Mouse (Mus musculus) lung, adult 18-20 months (tissue): ENCODE results near the gene Riiad1.

Experiments used
- DNase-seq, 2 experiments: peaks; one replicate each; pipeline ENCODE4 v3.0.0; 2022; ENCODE audit warnings: mixed read lengths in 2 of 2

The Riiad1 gene

GRCm38 (mm10) chr3:94463926-94464578 lies 16.1 kb downstream of the Riiad1 start:
- peak; percentile 75 to 85 for DNase-seq

DNA sequence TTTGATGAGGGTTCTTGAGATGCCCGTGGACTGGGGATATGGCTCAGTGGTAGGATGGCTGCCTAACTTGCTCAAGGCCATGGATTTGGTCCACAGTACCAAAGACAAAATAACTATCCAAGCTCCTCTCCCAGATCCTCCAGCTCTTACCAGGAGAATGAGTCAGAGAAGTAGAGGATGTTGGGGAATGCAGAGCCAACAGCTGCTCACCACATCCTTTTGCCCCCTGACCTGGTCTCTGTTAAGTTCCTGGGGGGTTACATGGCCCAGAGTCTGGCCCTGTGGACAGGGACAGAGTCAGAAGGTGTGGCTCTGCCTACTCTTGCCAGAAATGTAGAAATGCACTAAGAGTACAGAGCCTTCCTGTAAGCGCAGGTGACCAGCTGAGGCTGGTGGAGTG lies 20.3 kb downstream of the Riiad1 start:
- no peak for DNase-seq

- DNase-seq: no peak
These were observed 23.1 kb downstream of the Riiad1 start for GRCm38 (mm10) chr3:94457055-94457454.

DNA sequence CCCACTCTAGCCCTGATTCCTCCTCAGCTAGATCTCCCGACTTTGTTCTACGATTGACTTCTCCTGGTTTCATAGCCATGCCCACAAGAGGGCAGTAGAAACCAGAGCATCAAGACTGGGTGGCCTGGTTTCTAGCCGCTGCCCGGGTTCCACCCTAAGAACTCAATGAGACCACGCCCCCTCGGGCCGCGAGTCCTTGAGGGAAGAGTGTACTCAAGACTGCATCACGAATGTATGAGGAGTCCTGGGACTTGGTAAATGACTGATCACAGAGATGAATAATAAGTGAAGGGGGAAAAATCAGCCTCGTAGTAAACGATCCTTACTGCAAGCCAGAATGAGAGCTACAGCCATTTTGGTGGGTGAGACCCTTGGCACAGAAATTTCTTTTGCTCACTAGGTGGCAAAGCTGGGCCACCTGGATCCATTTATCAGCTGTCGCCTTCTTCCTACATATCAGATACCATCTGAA lies 23.6 kb downstream of the Riiad1 start:
- peak; percentile 86 to 90 for DNase-seq

DNA sequence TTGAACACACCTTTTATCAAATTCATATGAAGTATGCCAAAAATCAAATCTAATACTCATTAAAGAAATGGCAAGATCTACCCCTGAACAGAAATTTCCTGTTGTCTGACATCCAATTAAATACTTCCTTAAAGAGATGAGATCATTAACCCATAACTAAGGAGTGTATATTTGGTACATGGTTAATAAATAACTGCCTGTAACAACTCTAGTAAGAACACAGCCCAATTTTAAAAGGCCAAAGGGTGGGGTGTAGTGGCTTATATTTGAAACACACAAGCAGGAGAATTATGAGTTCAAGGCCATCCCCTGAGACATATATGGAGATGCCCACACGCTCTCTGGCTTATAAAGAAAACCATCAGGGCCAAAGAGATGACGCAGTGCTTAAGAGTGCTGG lies 30.8 kb downstream of the Riiad1 start:
- no peak for DNase-seq

- DNase-seq: no peak
These were observed 36.6 kb downstream of the Riiad1 start, which contains the start of gene Oaz3 for GRCm38 (mm10) chr3:94443597-94443964. Oaz3 (minus strand) TSS chr3:94443915.

GRCm38 (mm10) chr3:94442951-94443596 lies 37.1 kb downstream of the Riiad1 start, which contains the start of gene Mrpl9:
Mrpl9 (plus strand) TSS chr3:94443318.
- peak; percentile 91 to 93 for DNase-seq

DNA sequence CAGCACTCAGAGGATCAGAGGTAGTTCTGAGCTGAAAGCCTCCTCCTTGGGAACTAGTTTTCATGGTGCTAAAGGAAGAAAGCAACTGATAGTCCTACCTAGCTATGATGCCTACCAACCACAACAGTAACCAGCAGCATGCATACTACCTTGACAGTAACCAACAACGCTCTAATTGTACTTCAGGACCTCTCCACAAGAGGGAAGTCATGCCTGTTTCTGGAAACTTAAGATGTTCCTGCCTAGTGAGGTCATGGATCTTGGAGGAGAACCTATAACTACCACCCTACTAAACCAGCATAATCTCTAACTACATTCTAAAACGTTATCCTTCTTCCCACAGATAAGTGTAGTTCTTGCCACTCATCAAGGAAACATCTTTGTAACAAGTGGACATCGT lies 39.0 kb downstream of the Riiad1 start:
- DNase-seq: no peak

GRCm38 (mm10) chr3:94436420-94436819 lies 43.7 kb downstream of the Riiad1 start:
- no peak for DNase-seq

DNA sequence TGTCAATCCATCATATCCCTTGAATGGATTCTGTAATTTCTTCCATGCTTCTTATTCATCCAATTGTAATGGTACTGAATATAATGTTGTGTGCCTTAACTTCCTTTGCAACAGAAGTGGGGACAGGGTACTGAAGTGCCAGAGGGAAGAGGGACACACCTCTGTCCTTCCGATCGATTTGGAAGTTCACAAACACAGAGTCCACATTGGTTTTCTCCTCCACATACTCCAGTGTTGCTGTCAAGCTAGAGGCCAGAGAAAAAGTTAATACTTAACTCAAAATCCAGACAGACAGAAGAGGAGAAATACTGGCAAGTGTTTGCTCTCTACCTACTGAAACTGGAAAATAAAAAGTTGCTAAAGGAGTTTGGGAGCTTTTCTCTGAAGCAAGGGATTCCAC lies 45.8 kb downstream of the Riiad1 start:
- DNase-seq: no peak

DNA sequence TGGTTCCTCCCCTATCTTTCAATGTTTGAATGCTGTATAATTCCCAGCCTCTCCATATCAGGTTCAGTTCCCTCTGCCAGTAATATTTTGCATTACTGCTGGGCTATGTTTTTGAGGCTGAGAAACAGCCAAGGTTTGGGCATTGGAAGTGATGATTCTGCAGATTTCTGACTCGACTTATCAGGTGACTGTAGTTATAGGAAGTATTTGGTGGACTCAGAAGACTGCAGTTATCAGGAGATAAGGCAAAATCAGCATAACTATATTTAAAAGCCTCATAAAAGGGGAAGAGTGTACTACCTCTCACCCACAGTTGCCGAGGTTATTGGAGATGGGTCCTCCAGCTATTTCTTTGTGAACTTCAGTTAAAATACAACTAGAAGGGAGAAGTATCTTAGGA lies 49.2 kb downstream of the Riiad1 start:
- DNase-seq: no peak
